23 mouse cellular contexts compared by ENCODE assay signal in genomic region chr2:119721070-119721469, GRCm38 (mm10). TPM values are rescaled to one million over a fixed set of nuclear protein-coding genes. Genes with fewer than 3 reads are reported as not detected.
"Had no signal": no experiment of that assay in that cellular context is flagged by ENCODE, and none has a peak within 500 bp of the region (broad histone marks: within the 10 kb centered on the region; RNA-seq: fewer than 3 reads in every experiment).

No protein-coding gene starts in this region.

- DNase-seq: gastrocnemius, adult 2 months; gastrocnemius, postnatal 10 days; gastrocnemius, postnatal 25 days; heart, adult 18-20 months; heart, postnatal 10 days; heart, postnatal 4 days; kidney, adult 18-20 months; kidney, adult 8-10 months; kidney, postnatal 10 days; kidney, postnatal 25 days; kidney, postnatal 4 days; left cerebral cortex, postnatal 4 days; lung, adult 18-20 months had no signal

- ATAC-seq: hindbrain, embryonic 16.5 days; inflammation-experienced regulatory T-cells, adult 6 months; intestine, embryonic 15.5 days; intestine, postnatal 0 days; liver, embryonic 12.5 days had no signal

RNA-seq across cellular contexts. Expression of gene Itpka, which starts 21.1 kb away (rescaled TPM):
- total RNA-seq: gastrocnemius, adult 2 months; gastrocnemius, postnatal 25 days had no signal

RNA-seq across cellular contexts. Expression of gene Ltk, which starts 39.2 kb away (rescaled TPM):
- total RNA-seq: gastrocnemius, adult 2 months; gastrocnemius, postnatal 10 days; gastrocnemius, postnatal 25 days; gastrocnemius, postnatal 4 days; granulocyte monocyte progenitor cell, adult 5-6 weeks; heart, adult 8-10 months; heart, postnatal 25 days; liver, adult 2 months had no signal
